Mouse (Mus musculus): ENCODE measurements around the gene Fhl1. TPM values are rescaled to one million over a fixed set of nuclear protein-coding genes. Genes with fewer than 3 reads are reported as not detected.
A peak's percentile ranks its signal among the peaks of the same experiment; 100 is the strongest.

Fhl1 gene
- 227 and 233 TPM in 2 replicates for total RNA-seq (2014; rRNA removed)
- 231 and 234 TPM in 2 replicates for polyA plus RNA-seq (2015; fragmentation: Nextera tagmentation; extraction: Ambion mirVana)

- 28% methylated on average over 28 of the region's 106 CpGs for WGBS
Measured at GRCm38 (mm10) chrX:56731306-56732201, at the start of gene Fhl1. TSS of gene Fhl1 (plus strand) at chrX:56731787.

DNA sequence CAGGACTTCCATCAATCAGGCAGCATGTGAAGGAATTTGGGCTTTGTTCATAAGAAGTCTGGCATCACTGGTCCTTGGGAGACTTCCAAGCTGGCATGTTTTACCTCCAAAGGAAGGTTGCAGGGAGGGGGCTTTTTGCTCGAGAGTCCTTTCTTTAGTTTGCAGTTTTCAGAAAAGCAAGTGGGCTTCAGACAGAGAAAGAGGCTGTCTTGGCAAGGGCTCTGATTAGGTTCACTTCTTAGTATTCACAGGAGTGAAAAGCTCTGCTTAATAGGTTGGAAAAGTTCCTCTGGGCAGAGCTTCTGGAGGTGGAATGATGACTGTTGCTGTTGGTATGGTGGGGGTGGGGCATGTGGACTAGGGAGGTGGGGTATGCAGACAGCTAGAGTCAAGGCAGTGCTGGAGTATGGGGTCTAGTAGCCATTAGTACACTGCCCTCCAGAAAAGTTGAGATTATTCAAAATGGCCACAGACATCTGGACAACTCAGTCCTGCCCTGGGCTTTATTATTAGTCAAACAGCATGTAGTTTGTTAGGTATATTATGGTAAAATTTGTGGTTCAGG is 49.3 kb upstream of the Fhl1 start:
- DNase-seq (ENCODE audit: low spot score) (peak; percentile 33), ATAC-seq (ENCODE audit: low FRiP score) (no peak)
- H3K9ac ChIP-seq (replicated peaks; ENCODE audit: low read length, poor library complexity, severe bottlenecking) = no peak overlapping the region
- WGBS = 50% methylated on average over 1 of the region's 1 CpGs
- no peak overlapping the region for H3K27ac ChIP-seq (ENCODE audit: low read depth, low read length)
- H3K9me3 ChIP-seq (ENCODE audit: low read length) = no peaks in the 10 kb centered on the region
- no peaks in the 10 kb centered on the region for H3K36me3 ChIP-seq (ENCODE audit: insufficient read depth, low read length)
- H3K4me2 ChIP-seq (ENCODE audit: low read depth, low read length, poor library complexity, severe bottlenecking) = no peak overlapping the region
- no peak overlapping the region for H3K4me3 ChIP-seq (ENCODE audit: low read depth, low read length)
- TF ChIP-seq CTCF (IDR thresholded peaks at IDR 0.05) = no peak
- no peaks in the 10 kb centered on the region for H3K27me3 ChIP-seq (ENCODE audit: insufficient read depth, low read length)
- H3K4me1 ChIP-seq (ENCODE audit: insufficient read depth, low read length) = no peaks in the 10 kb centered on the region

More at GRCm38 (mm10) chrX:56731306-56732201, at the start of gene Fhl1:
- TF ChIP-seq CTCF (IDR thresholded peaks at IDR 0.05) = no peak
- H3K4me1 ChIP-seq (ENCODE audit: insufficient read depth, low read length) = no peaks in the 10 kb centered on the region
- H3K4me3 ChIP-seq (ENCODE audit: low read depth, low read length) = peak within 1 kb of the TSS; percentile 60
- no peaks in the 10 kb centered on the region for H3K27me3 ChIP-seq (ENCODE audit: insufficient read depth, low read length)
- H3K9me3 ChIP-seq (ENCODE audit: low read length) = no peaks in the 10 kb centered on the region
- peak; percentile 80 for DNase-seq (ENCODE audit: low spot score)
- H3K4me2 ChIP-seq (ENCODE audit: low read depth, low read length, poor library complexity, severe bottlenecking) = peak within 1 kb of the TSS; percentile 49
- peak; percentile 92 for ATAC-seq (ENCODE audit: low FRiP score)
- peak within 1 kb of the TSS; percentile 83 for H3K27ac ChIP-seq (ENCODE audit: low read depth, low read length)
- H3K36me3 ChIP-seq (ENCODE audit: insufficient read depth, low read length) = no peaks in the 10 kb centered on the region
- H3K9ac ChIP-seq (replicated peaks; ENCODE audit: low read length, poor library complexity, severe bottlenecking) = peak within 1 kb of the TSS; percentile 68

DNA sequence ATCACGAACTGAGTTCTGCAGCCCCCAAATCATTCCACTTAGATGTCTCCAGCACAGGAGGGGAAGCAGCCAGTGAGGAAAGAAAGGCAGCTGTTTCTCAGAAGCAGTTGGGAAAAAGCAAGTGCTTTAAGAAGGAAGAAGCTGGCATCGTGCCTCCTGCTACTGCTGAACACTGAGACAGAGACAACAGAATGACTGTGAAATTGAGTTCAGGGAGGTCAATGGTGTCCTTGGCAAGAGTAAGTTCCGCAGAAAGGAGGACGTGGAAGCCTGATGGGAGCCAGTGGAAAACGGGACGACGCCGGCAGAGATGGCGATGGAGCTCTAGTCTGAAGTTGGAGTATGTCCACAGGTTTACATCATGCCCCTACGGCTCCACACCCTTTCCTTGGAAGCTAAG is 48.1 kb upstream of the Fhl1 start:
- no peak for ATAC-seq (ENCODE audit: low FRiP score)
- 79% methylated on average over 10 of the region's 10 CpGs for WGBS
- peak; percentile 33 for DNase-seq (ENCODE audit: low spot score)

GRCm38 (mm10) chrX:56692554-56692953 is 39.0 kb upstream of the Fhl1 start:
- H3K36me3 ChIP-seq (ENCODE audit: insufficient read depth, low read length) = no peaks in the 10 kb centered on the region
- no peak overlapping the region for H3K4me3 ChIP-seq (ENCODE audit: low read depth, low read length)
- no peaks in the 10 kb centered on the region for H3K27me3 ChIP-seq (ENCODE audit: insufficient read depth, low read length)
- H3K4me1 ChIP-seq (ENCODE audit: insufficient read depth, low read length) = no peaks in the 10 kb centered on the region
- H3K4me2 ChIP-seq (ENCODE audit: low read depth, low read length, poor library complexity, severe bottlenecking) = no peak overlapping the region
- DNase-seq (ENCODE audit: low spot score) = no peak
- WGBS = 82% methylated on average over 6 of the region's 6 CpGs
- H3K9ac ChIP-seq (replicated peaks; ENCODE audit: low read length, poor library complexity, severe bottlenecking) = no peak overlapping the region
- ATAC-seq (ENCODE audit: low FRiP score) = no peak
- H3K27ac ChIP-seq (ENCODE audit: low read depth, low read length) = no peak overlapping the region
- no peaks in the 10 kb centered on the region for H3K9me3 ChIP-seq (ENCODE audit: low read length)
- no peak for TF ChIP-seq CTCF (IDR thresholded peaks at IDR 0.05)

More for the DNA sequence above, 48.1 kb upstream of the Fhl1 start:
- Histone ChIP-seq H3K27ac (ENCODE audit: low read depth, low read length) (no peak overlapping the region), H3K4me1 (ENCODE audit: insufficient read depth, low read length) (no peaks in the 10 kb centered on the region), H3K27me3 (ENCODE audit: insufficient read depth, low read length) (no peaks in the 10 kb centered on the region), H3K36me3 (ENCODE audit: insufficient read depth, low read length) (no peaks in the 10 kb centered on the region), H3K4me3 (ENCODE audit: low read depth, low read length) (no peak overlapping the region), H3K4me2 (ENCODE audit: low read depth, low read length, poor library complexity, severe bottlenecking) (no peak overlapping the region), H3K9ac (replicated peaks; ENCODE audit: low read length, poor library complexity, severe bottlenecking) (no peak overlapping the region), H3K9me3 (ENCODE audit: low read length) (no peaks in the 10 kb centered on the region)
- TF ChIP-seq CTCF (IDR thresholded peaks at IDR 0.05) = no peak

GRCm38 (mm10) chrX:56694539-56694938 is 37.0 kb upstream of the Fhl1 start:
- H3K27ac ChIP-seq (ENCODE audit: low read depth, low read length) = no peak overlapping the region
- no peak overlapping the region for H3K4me3 ChIP-seq (ENCODE audit: low read depth, low read length)
- no peak overlapping the region for H3K9ac ChIP-seq (replicated peaks; ENCODE audit: low read length, poor library complexity, severe bottlenecking)
- no peak for TF ChIP-seq CTCF (IDR thresholded peaks at IDR 0.05)
- no peaks in the 10 kb centered on the region for H3K27me3 ChIP-seq (ENCODE audit: insufficient read depth, low read length)
- ATAC-seq (ENCODE audit: low FRiP score) (no peak), DNase-seq (ENCODE audit: low spot score) (no peak)
- H3K4me2 ChIP-seq (ENCODE audit: low read depth, low read length, poor library complexity, severe bottlenecking) = no peak overlapping the region
- no peaks in the 10 kb centered on the region for H3K4me1 ChIP-seq (ENCODE audit: insufficient read depth, low read length)
- no peaks in the 10 kb centered on the region for H3K9me3 ChIP-seq (ENCODE audit: low read length)
- 93% methylated on average over 2 of the region's 2 CpGs for WGBS
- H3K36me3 ChIP-seq (ENCODE audit: insufficient read depth, low read length) = no peaks in the 10 kb centered on the region
